Mouse (Mus musculus): ENCODE data around the gene Ensa.
"Not testable (repeated sequence)": the region's sequence is repeated elsewhere in the genome, so short reads cannot be mapped to it uniquely, and the experiment has no call there.

The Ensa gene

DNA sequence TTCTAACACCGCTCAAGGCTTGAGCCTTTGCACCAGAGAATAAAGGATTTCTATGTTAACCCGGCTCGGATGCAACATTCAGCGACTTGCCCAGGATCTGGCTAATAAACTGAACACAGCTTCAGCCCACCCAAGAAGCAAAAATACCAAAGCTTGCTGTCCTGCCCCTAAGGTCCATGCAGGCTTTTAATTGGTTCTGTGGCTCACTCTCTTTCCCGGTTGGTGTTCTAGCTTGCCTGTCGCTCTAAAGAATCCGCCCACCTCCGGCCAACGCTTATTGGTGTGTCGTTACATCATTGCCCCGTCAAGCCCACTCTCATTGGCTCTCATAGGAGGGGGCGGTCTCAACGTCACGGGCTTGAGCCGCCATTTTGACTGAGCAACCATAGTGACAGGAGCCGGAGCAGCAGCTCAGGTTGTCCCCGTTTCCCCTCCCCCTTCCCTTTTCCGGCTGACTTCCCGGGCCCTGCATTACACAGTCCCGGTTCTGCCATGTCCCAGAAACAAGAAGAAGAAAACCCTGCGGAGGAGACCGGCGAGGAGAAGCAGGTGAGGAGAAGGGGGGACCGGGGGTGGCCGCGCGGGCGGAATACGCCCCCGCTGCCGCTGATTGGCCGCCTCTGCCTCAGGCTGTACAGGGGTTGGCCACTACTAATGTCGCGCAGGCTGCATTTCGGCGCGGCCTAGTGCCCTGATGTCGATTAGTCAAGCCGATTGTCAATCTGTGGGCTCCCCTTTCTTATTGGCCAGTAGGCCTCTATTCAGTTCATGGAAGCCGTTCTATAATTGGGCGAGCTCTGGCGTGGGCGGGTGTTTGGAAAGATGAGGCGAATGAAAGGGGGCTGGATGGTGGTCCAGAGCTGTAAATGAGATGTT is at the start of gene Ensa:
Ensa (plus strand) TSS at position 366 of the 876 bp plus-strand sequence.
- DNase-seq (ENCODE audit: low read depth), result peak; percentile 99

DNA sequence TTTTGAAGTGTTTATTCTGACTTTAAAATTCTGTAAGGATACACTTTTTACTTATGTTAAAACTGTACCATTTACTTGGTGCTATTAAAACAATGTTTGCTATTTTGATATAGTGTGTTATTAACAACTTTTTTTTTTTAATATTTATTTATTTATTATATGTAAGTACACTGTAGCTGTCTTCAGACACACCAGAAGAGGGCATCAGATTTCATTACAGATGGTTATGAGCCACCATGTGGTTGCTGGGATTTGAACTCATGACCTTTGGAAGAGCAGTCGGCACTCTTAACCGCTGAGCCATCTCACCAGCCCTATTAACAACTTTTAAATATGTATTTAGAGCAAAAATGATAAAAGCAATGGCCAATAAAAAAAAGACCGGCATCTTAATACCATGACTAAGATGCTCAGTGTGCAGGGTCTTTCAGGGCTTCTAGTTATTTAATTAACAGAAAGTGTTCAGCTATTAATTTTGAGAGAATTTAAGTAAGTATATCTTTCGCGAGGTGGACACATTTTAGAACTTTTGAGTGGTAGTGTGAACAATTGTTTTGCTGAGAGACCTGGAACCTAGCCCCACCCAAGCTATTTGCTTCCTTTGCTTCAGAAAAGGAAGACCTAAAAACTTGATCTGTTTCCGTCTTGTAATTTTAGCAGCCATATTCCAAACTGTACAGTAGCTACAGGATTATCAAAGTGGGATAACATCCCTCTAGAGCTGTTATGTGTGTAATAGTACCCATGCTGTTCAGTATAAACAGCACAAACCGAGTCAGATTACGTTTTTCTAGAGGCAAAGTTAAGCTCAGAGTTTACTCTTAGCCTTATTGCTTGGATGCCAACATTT is 36.8 kb upstream of the Ensa start:
- no peak for DNase-seq (ENCODE audit: low read depth)

- DNase-seq (ENCODE audit: low read depth), result peak; percentile 96
Observed at GRCm38 (mm10) chr3:95588604-95589086, 36.1 kb upstream of the Ensa start, which contains the start of gene Golph3l. Gene Golph3l, plus strand, starts transcription at chr3:95588934.

DNA sequence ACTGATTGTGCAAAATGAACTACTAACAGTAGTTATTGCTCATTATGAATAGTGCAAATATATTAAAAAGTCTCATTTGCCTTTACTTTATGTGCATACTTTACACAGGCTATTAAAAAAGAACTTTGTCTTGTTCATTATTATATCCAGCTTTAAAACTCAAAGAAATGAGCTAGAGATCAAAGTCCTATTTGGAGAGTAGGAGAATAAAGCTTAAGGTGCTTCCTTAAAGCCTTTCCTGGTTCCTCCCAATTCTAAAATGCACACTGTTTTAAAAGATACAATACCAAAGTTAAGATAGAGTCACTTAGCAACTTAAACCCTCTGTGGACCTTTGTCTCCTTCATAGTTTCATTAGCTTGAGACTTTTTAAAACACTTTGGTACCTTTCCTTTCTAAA is 26.1 kb upstream of the Ensa start:
- DNase-seq (ENCODE audit: low read depth), result no peak

DNA sequence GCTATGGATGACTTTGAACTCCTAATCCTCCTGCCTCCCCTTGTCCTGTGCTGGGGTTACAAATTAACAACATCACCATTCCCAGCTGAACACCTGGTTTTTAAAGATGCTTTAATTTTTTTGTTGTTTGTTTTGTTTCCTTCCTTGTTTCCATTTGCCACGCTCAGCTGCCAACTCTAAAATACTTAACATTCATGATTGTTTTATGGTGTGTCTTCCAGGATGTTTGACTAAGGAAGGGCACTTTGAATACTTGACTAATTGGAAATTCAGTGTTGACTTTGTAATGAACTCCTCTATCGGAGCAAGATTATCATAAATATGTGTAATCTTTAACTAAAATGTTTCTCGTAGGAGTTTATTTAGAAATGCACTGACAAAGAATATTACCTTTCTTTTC is 23.5 kb upstream of the Ensa start:
- DNase-seq (ENCODE audit: low read depth), result no peak

DNA sequence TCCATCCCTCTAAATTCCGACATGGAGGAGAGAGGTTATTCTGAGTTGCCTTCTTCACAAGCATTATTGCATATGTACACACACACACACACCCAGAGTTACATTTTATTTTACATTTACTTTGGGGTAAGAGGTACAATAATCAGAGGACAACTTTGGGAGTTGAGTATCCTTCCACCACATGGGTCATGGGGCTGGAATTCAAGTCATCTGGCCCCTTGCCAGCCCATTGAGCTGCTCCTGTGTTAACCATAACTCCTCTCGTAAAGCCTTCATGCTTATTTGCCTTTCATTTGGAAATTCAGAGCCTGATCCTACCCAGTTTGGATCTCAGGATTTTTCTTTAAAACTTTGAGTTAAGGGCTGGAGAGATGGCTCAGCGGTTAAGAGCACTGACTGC is 18.7 kb upstream of the Ensa start:
- DNase-seq (ENCODE audit: low read depth), result no peak

DNA sequence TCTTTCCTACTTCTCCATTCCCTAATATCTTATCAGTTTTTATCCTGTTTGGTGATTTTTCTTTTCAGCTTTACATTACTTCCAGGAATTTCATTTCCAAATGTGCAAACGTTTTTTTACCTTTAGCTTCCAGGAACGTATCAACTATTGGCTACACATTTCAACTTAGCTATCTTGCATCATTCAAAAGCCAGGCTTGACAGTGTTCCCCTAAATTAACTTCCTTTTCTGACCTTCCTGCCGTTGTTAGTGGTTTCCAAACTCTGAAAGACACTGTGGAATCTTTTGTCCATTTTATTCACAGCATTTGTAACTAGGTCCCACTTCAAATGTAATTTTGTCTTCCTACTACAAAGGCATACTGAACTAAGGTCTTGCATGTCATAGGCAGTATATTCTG is 15.6 kb upstream of the Ensa start:
- DNase-seq (ENCODE audit: low read depth), result no peak

DNA sequence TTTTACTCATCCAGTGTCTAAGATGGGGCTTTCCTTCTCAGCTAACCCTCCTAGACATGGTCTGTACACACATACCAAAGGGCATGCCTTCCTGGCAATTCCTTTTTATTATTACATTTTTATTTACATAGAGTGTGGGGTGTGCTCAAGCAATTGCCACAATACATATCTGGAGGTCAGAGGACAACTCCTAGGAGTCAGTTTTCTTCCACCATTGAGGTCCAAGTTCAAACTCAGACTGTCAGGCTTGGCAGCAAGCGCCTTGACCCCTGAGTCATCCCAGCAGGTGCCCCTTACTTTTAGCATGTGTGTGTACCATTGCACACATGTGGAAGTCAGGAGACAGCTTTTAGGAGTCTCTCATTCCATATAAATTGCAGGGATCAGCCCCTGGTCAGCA is 10.8 kb upstream of the Ensa start:
- no peak for DNase-seq (ENCODE audit: low read depth)

- DNase-seq (ENCODE audit: low read depth), result no peak
Observed at GRCm38 (mm10) chr3:95618511-95618910, 6.3 kb upstream of the Ensa start.

GRCm38 (mm10) chr3:95621241-95621640 is 3.6 kb upstream of the Ensa start:
- DNase-seq (ENCODE audit: low read depth), result no peak

GRCm38 (mm10) chr3:95622421-95622820 is 2.4 kb upstream of the Ensa start:
- not testable (repeated sequence) for DNase-seq (ENCODE audit: low read depth)

GRCm38 (mm10) chr3:95623551-95623950 is 1.2 kb upstream of the Ensa start:
- DNase-seq (ENCODE audit: low read depth), result no peak

DNA sequence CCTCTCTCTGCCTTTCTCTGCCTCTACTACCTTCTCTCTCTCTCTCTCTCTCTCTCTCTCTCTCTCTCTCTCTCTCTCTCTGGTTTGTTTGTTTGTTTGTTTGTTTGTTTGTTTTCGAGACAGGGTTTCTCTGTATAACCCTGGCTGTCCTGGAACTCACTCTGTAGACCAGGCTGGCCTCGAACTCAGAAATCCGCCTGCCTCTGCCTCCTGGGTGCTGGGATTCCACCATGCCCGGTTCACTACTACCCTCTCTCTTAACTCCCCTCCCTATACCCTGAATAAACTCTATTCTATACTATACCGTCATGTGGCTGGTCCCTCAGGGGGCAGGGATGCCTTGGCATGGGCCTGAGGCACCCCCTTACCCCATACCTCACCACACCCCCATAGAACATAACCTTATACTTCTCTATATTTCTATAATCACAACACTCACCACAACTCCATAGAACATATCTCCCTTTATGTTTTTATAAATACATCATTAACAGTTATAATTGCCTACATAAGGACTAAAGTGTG is 740 bp upstream of the Ensa start:
- DNase-seq (ENCODE audit: low read depth), result not testable (repeated sequence)

GRCm38 (mm10) chr3:95627763-95628162 is 3.0 kb downstream of the Ensa start:
- no peak for DNase-seq (ENCODE audit: low read depth)

DNA sequence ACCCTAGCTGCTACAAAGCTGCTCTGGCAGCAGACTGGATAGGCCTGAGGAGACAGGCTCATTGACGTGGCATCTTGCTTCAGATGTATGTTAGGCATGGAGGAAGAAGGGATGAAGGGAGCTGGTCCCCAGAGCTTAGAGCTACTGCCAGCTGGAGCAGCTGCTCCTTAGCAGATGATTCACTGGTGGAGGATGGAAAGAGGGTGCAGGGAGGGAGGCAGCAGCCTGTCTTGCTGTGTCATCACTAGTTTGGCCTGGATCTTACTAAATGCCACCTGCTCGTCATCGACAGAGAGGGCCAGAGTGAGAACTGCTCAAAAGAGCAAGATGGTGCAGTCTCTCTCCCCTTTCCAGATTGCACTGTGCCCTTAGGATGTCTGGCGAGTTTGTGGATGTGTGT is 5.0 kb downstream of the Ensa start:
- DNase-seq (ENCODE audit: low read depth), result no peak

DNA sequence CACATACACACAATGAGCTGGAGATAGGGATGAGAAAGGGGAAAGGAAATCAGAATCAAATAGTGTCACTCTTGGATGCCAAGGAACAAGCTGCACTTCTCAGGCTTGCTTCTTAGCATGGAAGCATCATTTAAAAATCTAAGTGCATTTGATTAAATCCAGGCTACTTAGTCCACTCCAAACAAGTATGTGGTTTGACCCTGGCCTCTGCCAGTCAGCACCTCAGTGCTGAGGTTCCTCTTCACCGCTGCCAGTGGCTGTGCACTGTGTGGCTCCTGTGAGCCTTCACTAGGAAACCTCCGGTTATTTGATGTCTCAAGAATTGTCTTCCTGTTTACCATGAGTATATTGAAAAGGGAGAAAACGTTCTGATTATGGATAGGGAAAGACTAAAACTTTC is 6.1 kb downstream of the Ensa start:
- DNase-seq (ENCODE audit: low read depth), result no peak

DNA sequence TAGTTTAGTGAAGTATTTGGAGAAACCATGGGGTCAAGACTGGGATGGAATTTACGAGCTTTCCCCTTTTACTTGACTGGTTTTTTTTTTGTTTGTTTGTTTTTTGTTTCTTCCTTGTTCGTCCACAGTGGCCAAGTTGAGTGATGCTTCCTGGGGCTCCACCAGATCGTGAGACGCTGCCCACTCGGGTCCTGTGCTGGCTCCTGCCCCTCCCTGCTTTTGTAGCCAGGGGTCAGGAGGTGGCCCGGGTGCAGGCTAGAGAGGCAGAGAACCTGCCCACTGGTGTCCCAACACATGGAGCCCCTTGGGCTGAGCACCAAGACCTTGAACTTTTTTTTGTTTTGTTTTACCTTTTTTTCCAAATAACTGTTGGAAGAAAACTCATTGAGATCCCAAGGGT is 6.5 kb downstream of the Ensa start:
- no peak for DNase-seq (ENCODE audit: low read depth)

GRCm38 (mm10) chr3:95632648-95633588 is 8.1 kb downstream of the Ensa start:
- DNase-seq (ENCODE audit: low read depth), result peak; percentile 78

DNA sequence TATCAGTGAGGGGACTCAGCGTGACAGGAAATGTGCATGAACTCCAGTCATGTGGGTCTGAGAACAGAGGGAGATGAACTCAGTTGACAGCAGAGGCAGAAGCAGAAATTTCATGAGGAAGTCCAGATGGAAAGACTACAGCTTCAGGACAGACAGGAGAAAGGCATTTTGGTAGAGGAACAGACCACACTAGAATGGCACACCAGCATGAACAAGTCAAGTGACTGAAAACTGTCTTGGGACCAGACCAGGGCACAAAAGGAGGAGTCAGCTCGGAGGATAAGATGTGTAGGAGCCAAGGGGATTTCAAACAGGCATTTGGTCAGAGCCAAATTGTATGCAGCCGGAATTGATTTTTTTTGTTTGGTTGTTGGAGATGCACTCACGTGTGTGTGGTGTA is 10.8 kb downstream of the Ensa start:
- DNase-seq (ENCODE audit: low read depth), result no peak

GRCm38 (mm10) chr3:95636072-95636471 is 11.3 kb downstream of the Ensa start:
- DNase-seq (ENCODE audit: low read depth), result no peak

DNA sequence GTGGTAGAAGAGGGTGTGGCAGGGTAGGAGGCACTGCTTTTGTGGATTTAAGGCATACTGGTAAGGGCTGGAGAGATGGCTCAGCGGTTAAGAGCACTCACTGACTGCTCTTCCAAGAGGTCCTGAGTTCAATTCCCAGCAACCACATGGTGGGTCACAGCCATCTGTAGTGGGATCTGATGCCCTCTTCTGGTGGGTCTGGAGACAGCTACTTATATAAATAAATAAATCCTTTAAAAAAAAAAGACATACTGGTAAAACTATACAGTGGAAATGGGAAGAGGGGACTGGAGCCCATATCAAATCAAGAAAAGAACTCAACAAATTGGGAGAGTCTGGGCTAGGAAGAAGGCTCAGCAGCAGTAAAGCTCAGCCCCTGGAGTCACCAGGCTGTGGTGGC is 14.9 kb downstream of the Ensa start:
- DNase-seq (ENCODE audit: low read depth), result no peak

- DNase-seq (ENCODE audit: low read depth), result no peak
Observed at GRCm38 (mm10) chr3:95643097-95643496, 18.3 kb downstream of the Ensa start.
